Comparison of ENCODE assay signal across 8 mouse cellular contexts in the genomic region with DNA sequence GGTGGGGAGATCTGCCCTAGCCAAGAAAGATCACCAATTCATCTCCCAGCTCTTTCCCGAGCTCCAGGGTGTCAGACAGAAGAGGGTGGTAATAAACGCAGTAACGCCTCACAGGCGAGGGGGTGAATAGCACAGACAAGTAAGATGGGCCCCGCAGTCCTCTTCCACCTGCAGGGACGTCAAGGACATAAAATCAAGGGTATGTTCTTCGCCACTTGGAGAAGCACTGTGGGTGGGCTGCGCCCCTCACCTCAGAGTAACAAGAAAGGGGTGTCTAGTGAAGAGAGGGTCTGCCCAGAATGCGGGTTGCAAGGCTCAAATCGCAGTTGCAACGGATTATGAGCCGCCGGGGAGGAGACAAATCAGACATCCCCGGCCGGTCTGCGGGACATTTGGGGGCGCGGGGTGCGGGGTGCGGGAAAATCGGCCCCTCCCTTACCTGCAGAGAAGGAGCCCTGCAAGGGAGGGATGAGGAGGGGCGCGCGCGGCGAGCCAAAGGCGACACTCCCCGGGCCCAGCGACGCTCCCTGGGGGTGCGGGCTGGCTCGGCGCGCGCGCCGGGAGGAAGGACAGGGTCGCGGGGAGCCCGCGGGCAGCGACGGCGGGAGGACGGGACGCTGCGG. TPM values are rescaled to one million over a fixed set of nuclear protein-coding genes. Genes with fewer than 3 reads are reported as not detected.
DNase-seq lines count a peak whose midpoint lies in the region; ATAC-seq and TF ChIP-seq lines count a peak whose summit lies in the region.

No protein-coding gene starts in this region.

- no peak for TF ChIP-seq POLR2A in brain, embryonic 14.5 days (IDR thresholded peaks at IDR 0.05; ENCODE audit: borderline replicate concordance, extremely low read depth, insufficient read depth, insufficient read length, poor library complexity, severe bottlenecking)

- peaks cover 27% of the 10 kb centered on the region for H3K27me3 ChIP-seq in hindbrain, embryonic 10.5 days (ENCODE audit: insufficient read depth, poor library complexity, severe bottlenecking)
- peaks cover 59% of the 10 kb centered on the region for H3K27me3 ChIP-seq in liver, embryonic 15.5 days
- no peaks in the 10 kb centered on the region for H3K27me3 ChIP-seq in stomach, embryonic 16.5 days (ENCODE audit: control insufficient read depth, insufficient read depth, low read length)

- H3K4me2 ChIP-seq in liver, embryonic 15.5 days, result peak overlapping the region; percentile 96
- H3K4me2 ChIP-seq in stomach, embryonic 16.5 days (ENCODE audit: low read depth, low read length), result peak overlapping the region; percentile 82

- no peak for TF ChIP-seq CTCF in brain, embryonic 14.5 days (IDR thresholded peaks at IDR 0.05; ENCODE audit: borderline replicate concordance, extremely low read depth, insufficient read depth, insufficient read length)

- peak; percentile 17 for DNase-seq in gastrocnemius, postnatal 10 days
- no peak for DNase-seq in gastrocnemius, postnatal 14 days
- DNase-seq in B cell, adult 2 months, result peak; percentile 52 to 53
- DNase-seq in brain, embryonic 14.5 days (ENCODE audit: low read depth), result peak; percentile 73
- peak; percentile 34 for DNase-seq in hindbrain, embryonic 10.5 days (ENCODE audit: low spot score)
- DNase-seq in layer of hippocampus, adult 11-12 months (ENCODE audit: low spot score), result no peak

- intact Hi-C loops in gastrocnemius, postnatal 14 days (cut with DNase I; ENCODE audit: low total_unique reads), result loop anchor here (5.0 kb wide), 1 partner anchor 37 kb away; no protein-coding TSS in a partner anchor

- H3K4me1 ChIP-seq in hindbrain, embryonic 10.5 days (replicated peaks), result peaks cover 60% of the 10 kb centered on the region
- H3K4me1 ChIP-seq in liver, embryonic 15.5 days (replicated peaks), result peaks cover 34% of the 10 kb centered on the region
- H3K4me1 ChIP-seq in stomach, embryonic 16.5 days (ENCODE audit: control insufficient read depth, insufficient read depth, low read length), result peaks cover 48% of the 10 kb centered on the region

- peak; percentile 60 for ATAC-seq in liver, embryonic 15.5 days (ENCODE audit: insufficient read depth)
- ATAC-seq in stomach, embryonic 16.5 days (ENCODE audit: insufficient read depth, low FRiP score), result peak; percentile 21; the same call in 1 of the 2 replicates

- H3K9me3 ChIP-seq in hindbrain, embryonic 10.5 days, result no peaks in the 10 kb centered on the region
- H3K9me3 ChIP-seq in liver, embryonic 15.5 days (replicated peaks), result no peaks in the 10 kb centered on the region
- H3K9me3 ChIP-seq in stomach, embryonic 16.5 days (replicated peaks; ENCODE audit: control insufficient read depth, low read length), result no peaks in the 10 kb centered on the region

- H3K9ac ChIP-seq in liver, embryonic 15.5 days, result peak overlapping the region; percentile 88
- H3K9ac ChIP-seq in stomach, embryonic 16.5 days (ENCODE audit: low read length), result peak overlapping the region; percentile 94

- H3K4me3 ChIP-seq in hindbrain, embryonic 10.5 days, result peak overlapping the region; percentile 92
- peak overlapping the region; percentile 84 for H3K4me3 ChIP-seq in liver, embryonic 15.5 days (replicated peaks)
- peak overlapping the region; percentile 77 for H3K4me3 ChIP-seq in stomach, embryonic 16.5 days (replicated peaks; ENCODE audit: low read length)

- peak overlapping the region; percentile 95 for H3K27ac ChIP-seq in hindbrain, embryonic 10.5 days
- H3K27ac ChIP-seq in liver, embryonic 15.5 days (replicated peaks), result peak overlapping the region; percentile 83
- H3K27ac ChIP-seq in stomach, embryonic 16.5 days (ENCODE audit: low read length), result peak overlapping the region; percentile 85

- under 1% methylated on average over 47 of the region's 47 CpGs for WGBS in hindbrain, embryonic 10.5 days
- under 1% methylated on average over 47 of the region's 47 CpGs for WGBS in liver, embryonic 15.5 days (ENCODE audit: insufficient replicate concordance)
- under 1% methylated on average over 39 of the region's 47 CpGs for WGBS in stomach, embryonic 16.5 days

- 0 out of 2 replicates have a peak, but pooled peaks cover 2% of the 10 kb centered on the region for H3K36me3 ChIP-seq in hindbrain, embryonic 10.5 days
- H3K36me3 ChIP-seq in liver, embryonic 15.5 days (replicated peaks), result no peaks in the 10 kb centered on the region
- no peaks in the 10 kb centered on the region for H3K36me3 ChIP-seq in stomach, embryonic 16.5 days (ENCODE audit: control insufficient read depth, insufficient read depth, low read length)

RNA-seq across cellular contexts. Expression of gene Hdac5, which starts 0.5 kb away (rescaled TPM):
- total RNA-seq in gastrocnemius, postnatal 10 days (2021), result 10 to 100 TPM; 68.5 to 86.9 TPM
- 10 to 100 TPM; 59.5 to 65.6 TPM for total RNA-seq in gastrocnemius, postnatal 14 days (2021)
- polyA plus RNA-seq in brain, embryonic 14.5 days (2012; rRNA removed), result 147 and 153 TPM in 2 replicates
- 70.3 and 101 TPM in 2 replicates for polyA plus RNA-seq in hindbrain, embryonic 10.5 days (2016; fragmentation: Nextera tagmentation; extraction: Ambion mirVana)
- 17.3 and 17.5 TPM in 2 replicates for polyA plus RNA-seq in liver, embryonic 15.5 days (2015; fragmentation: Nextera tagmentation; extraction: Ambion mirVana)
- polyA plus RNA-seq in stomach, embryonic 16.5 days (2015; fragmentation: Nextera tagmentation; extraction: Ambion mirVana), result 60.6 and 67.4 TPM in 2 replicates

RNA-seq across cellular contexts. Expression of gene BC030867, which starts 19.2 kb away (rescaled TPM):
- 1 to 10 TPM in 1 of 2 experiments, under 1 TPM in 1; 0.99 to 1.2 TPM for total RNA-seq in gastrocnemius, postnatal 10 days (2021)
- under 1 TPM; 0.11 to 0.47 TPM for total RNA-seq in gastrocnemius, postnatal 14 days (2021)
- polyA plus RNA-seq in brain, embryonic 14.5 days (2012; rRNA removed), result 5.0 and 8.2 TPM in 2 replicates
- 20.9 and 28.3 TPM in 2 replicates for polyA plus RNA-seq in hindbrain, embryonic 10.5 days (2016; fragmentation: Nextera tagmentation; extraction: Ambion mirVana)
- 14.1 and 15.3 TPM in 2 replicates for polyA plus RNA-seq in liver, embryonic 15.5 days (2015; fragmentation: Nextera tagmentation; extraction: Ambion mirVana)
- 10.8 and 12.4 TPM in 2 replicates for polyA plus RNA-seq in stomach, embryonic 16.5 days (2015; fragmentation: Nextera tagmentation; extraction: Ambion mirVana)

RNA-seq across cellular contexts. Expression of gene Asb16, which starts 39.1 kb away (rescaled TPM):
- total RNA-seq in gastrocnemius, postnatal 10 days (2021), result 10 to 100 TPM; 48.7 to 54.4 TPM
- 10 to 100 TPM; 58.9 to 61.2 TPM for total RNA-seq in gastrocnemius, postnatal 14 days (2021)
- polyA plus RNA-seq in brain, embryonic 14.5 days (2012; rRNA removed), result 0.25 and 0.56 TPM in 2 replicates
- polyA plus RNA-seq in hindbrain, embryonic 10.5 days (2016; fragmentation: Nextera tagmentation; extraction: Ambion mirVana), result 0.08 TPM in 1 of 2 replicates, not detected in the other
- polyA plus RNA-seq in liver, embryonic 15.5 days (2015; fragmentation: Nextera tagmentation; extraction: Ambion mirVana), result 0.05 and 0.06 TPM in 2 replicates
- polyA plus RNA-seq in stomach, embryonic 16.5 days (2015; fragmentation: Nextera tagmentation; extraction: Ambion mirVana), result 0.12 TPM in 1 of 2 replicates, not detected in the other

RNA-seq across cellular contexts. Expression of gene G6pc3, which starts 40.0 kb away (rescaled TPM):
- total RNA-seq in gastrocnemius, postnatal 10 days (2021), result 10 to 100 TPM; 32.2 to 34.6 TPM
- 10 to 100 TPM; 36.1 to 36.2 TPM for total RNA-seq in gastrocnemius, postnatal 14 days (2021)
- 56.9 and 67.0 TPM in 2 replicates for polyA plus RNA-seq in brain, embryonic 14.5 days (2012; rRNA removed)
- 32.3 and 37.8 TPM in 2 replicates for polyA plus RNA-seq in hindbrain, embryonic 10.5 days (2016; fragmentation: Nextera tagmentation; extraction: Ambion mirVana)
- 8.2 and 8.8 TPM in 2 replicates for polyA plus RNA-seq in liver, embryonic 15.5 days (2015; fragmentation: Nextera tagmentation; extraction: Ambion mirVana)
- 28.0 and 28.7 TPM in 2 replicates for polyA plus RNA-seq in stomach, embryonic 16.5 days (2015; fragmentation: Nextera tagmentation; extraction: Ambion mirVana)

RNA-seq across cellular contexts. Expression of gene Lsm12, which starts 44.3 kb away (rescaled TPM):
- 10 to 100 TPM; 83.1 to 84.4 TPM for total RNA-seq in gastrocnemius, postnatal 10 days (2021)
- 10 to 100 TPM; 69.9 to 76.0 TPM for total RNA-seq in gastrocnemius, postnatal 14 days (2021)
- polyA plus RNA-seq in brain, embryonic 14.5 days (2012; rRNA removed), result 36.5 and 47.6 TPM in 2 replicates
- 119 and 148 TPM in 2 replicates for polyA plus RNA-seq in hindbrain, embryonic 10.5 days (2016; fragmentation: Nextera tagmentation; extraction: Ambion mirVana)
- polyA plus RNA-seq in liver, embryonic 15.5 days (2015; fragmentation: Nextera tagmentation; extraction: Ambion mirVana), result 51.4 and 70.3 TPM in 2 replicates
- polyA plus RNA-seq in stomach, embryonic 16.5 days (2015; fragmentation: Nextera tagmentation; extraction: Ambion mirVana), result 79.2 and 85.4 TPM in 2 replicates

Comparison
In these comparisons a context has a peak if more than half of its experiments do, and no peak if none do; other contexts are left out.
1. DNase-seq: peak in gastrocnemius, postnatal 10 days (single experiment), B cell, adult 2 months (2 of 2), brain, embryonic 14.5 days (single experiment) and hindbrain, embryonic 10.5 days (single experiment); none in gastrocnemius, postnatal 14 days (single experiment) and layer of hippocampus, adult 11-12 months (single experiment).
2. Peak in every context shown above with its lines, with median percentiles within 50 percentile points of each other: H3K27ac ChIP-seq and H3K4me3 ChIP-seq.